Mouse (Mus musculus): ENCODE data around the gene Atg16l2.
A peak's percentile ranks its signal among the peaks of the same experiment; 100 is the strongest.

Atg16l2 gene

GRCm38 (mm10) chr7:101301881-101302456 lies at the start of gene Atg16l2:
TSS of gene Atg16l2 (minus strand) at chr7:101302251.
- DNase-seq = peak; percentile 93

DNA sequence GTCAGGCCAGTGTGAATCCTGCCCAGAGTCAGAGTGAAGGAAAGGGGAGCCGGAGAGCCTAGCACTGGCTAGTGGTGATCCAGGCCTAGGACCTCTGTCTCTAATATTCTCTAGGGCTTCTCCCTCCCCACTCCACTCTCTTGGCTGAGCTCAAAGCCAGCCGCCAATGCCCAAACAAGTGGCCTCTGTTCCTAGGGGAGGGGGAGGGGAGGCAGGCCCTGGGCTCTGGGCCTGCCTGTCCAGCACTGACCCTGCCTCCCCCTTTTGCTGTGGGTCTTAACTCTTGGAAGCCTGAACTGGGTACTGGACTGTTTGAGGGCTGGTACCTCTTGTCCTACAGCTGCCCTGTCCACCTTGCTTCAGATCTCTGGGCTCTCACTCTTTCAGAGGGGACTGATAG lies 47.8 kb upstream of the Atg16l2 start:
- no peak for DNase-seq

- no peak for DNase-seq
Observed at GRCm38 (mm10) chr7:101348312-101348711, 46.3 kb upstream of the Atg16l2 start.

DNA sequence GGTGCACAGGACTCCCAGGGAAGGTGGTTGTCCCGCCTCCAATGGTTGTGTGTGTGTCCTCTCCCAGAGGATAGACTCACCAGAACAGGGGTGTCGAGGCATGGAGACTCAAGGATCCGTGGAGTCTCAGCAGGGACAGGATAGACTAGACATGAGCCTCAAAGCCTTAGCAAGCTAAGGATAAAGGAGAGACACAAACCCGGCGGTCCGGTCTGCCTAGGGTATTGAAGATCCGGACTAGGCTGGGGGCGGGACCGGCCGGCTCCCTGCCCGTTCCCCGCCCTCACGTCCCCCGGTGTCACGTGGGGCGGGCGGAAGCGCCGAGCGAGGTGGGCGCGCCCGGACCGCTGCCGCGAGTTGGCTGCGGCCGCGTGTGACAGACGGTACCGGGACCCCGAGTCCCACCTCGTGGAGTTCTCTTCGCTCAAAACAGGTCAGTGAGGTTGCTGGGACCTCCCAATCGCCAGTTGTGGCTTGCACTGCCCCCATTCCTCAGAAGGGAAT lies 45.8 kb upstream of the Atg16l2 start, which contains the start of gene Arap1:
Gene Arap1, plus strand, starts transcription at position 301 of the 504 bp plus-strand sequence.
- DNase-seq = peak; percentile 72

DNA sequence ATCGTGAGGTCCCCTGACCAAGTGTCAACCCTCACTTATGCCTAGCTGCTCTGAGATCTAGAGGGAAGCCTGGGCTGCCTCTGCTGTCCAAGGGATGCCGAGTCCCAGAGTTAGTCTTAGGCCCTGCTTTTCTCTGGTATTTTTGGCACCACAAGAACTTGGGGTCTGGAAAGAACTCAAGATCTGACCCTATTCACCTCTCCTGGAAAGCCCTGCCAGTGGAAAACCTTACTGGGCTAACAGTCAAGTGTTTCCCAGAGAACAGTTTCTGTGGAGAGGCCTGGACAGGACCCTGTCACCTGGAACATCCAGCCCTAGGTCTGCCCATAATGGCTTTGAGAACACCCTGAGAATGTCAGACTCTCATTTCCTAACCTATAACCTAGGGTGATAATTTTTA lies 44.9 kb upstream of the Atg16l2 start:
- DNase-seq = no peak

DNA sequence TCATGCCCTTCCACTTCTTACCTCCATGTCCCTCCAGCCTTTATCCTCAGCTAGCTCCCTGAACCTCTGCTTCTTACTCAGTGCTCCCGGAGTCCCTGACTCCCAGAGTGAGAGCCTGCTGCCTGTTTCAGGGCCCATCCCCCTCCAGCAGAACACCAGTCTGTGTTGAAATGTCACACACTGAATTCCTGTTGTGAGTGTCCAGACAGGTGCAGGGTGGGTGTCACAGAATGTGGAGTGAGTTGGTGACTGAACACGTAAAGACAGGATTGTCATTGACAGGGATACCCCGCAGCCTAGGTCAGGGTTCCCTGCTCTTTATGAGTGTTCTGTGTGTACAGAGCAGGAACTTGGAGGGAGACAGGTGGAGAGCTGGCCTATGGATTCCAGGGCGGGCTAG lies 42.8 kb upstream of the Atg16l2 start:
- no peak for DNase-seq

GRCm38 (mm10) chr7:101343135-101343534 lies 41.1 kb upstream of the Atg16l2 start:
- no peak for DNase-seq

GRCm38 (mm10) chr7:101341405-101341804 lies 39.4 kb upstream of the Atg16l2 start:
- DNase-seq = no peak

DNA sequence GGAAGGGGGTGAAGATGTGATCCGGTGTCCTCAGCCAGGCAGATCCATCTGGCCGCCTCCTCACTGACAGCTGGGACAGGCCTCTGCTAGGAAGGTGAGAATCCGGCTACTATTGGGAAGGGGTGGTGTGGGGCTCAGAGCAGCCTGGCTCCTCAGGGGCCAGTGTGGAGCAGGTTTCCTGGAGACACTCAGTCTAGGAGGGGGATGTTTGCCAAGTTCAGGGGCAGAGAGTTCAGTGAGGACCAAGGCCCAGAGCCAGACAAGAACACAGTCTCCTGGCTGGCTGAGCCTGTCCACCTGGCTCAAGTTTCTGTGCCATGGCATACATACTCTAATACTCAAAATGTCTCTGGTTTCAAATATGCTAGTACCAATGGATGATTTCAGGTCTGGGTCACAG lies 35.4 kb upstream of the Atg16l2 start:
- DNase-seq = no peak

GRCm38 (mm10) chr7:101336686-101337085 lies 34.6 kb upstream of the Atg16l2 start:
- DNase-seq = no peak

DNA sequence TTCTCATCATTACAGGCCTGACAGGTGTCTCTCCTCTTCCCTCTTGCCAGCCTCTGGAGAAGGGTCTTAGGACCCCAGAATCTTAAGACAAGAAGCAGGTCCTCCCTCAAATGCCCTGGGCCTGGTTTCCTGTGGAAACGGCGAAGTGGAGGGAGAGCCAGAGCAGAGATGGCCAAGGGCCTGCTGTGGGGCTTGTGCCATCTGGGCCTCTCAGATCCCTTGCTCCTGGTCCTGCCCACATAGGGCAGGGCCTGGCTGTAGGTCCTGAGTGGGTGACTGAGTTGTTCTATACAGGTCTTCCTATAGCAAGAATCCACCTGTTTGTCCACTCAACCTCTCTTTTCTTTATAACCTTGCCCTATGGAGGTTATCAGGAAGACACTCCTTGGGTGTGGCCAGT lies 33.2 kb upstream of the Atg16l2 start:
- DNase-seq = no peak

DNA sequence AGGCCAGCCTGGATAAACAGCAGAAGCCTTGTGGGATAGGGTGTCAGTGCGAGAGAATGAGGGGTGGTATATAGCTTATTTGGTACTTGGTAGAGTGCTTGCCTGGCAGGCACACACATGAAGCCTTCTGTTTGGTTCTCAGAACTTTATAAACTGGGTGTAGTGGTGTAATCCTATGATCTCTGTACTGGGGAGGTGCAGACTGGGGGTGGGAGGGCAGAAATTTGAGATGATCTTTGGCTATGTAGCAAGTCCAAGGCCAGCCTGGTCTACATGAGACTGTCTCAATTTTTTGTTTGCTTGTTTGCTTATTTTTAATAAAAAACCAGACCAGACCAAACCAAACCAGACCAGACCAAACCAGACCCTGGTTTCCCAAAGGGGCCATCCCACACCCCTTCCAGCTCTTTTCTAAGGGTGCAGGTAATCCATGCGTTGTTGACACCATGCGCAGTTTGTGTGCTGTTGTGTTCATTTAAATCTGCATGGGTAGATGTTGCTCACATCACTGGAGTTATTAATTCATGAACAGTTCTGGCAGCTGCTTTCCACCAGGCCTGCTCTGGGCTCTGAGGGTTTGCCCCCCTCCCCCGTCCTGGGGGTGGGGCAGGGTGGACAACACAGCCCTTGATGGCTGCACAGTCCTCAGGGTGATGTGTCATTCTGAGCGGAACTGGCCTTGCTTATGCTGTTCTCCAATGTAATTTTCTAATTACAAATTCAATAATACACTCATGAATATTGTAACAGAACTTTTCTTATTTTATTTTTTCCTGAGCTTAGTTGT lies 30.2 kb upstream of the Atg16l2 start:
- no peak for DNase-seq

- DNase-seq = no peak
Observed at GRCm38 (mm10) chr7:101330841-101331173, 28.8 kb upstream of the Atg16l2 start.

- DNase-seq = no peak
Observed at GRCm38 (mm10) chr7:101330074-101330840, 28.2 kb upstream of the Atg16l2 start.

DNA sequence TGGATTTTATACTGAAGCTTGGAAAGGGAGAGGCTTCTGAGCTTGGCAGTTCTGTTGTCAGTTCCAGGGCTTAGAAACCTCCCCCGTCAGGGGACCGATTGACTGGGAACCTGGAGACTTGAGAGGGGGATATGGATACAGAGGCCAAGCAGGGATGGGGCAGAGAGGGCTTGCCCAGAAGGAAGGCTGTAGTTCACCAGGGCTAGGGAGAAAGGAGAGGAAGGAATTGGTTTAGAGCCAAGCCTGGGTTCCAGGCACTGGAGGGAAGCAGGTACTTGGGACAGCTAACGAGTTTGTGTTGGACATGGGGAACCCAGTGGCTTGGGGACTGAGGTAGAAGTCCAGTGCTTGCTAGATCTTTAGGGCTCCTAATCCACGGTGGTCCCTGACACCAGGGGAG lies 27.6 kb upstream of the Atg16l2 start:
- no peak for DNase-seq

DNA sequence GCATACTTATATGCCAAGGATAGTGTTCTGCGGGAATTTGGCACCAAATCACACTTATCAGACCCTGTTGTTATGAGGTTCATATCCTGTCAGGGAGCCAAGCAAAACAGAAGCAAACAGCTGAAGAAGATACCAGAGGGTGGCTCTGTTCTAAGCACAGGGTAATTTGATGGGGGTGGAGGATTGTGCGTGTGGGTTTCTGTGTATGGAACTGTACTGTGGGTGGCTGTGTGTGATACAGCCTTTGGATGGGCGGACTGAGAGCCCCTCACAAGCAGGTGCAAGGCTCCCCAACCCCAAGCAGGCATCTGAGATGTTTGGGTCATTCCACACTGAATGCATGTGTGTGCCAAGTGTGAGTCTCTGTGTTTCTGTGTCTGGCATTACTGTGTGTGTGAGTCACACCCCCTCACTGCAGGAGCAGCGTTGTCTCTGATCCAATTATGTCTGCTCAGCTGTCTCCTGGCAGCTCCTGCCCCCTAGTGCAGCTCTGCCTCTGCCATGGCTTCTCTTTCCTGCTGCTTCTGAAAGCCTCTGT lies 26.6 kb upstream of the Atg16l2 start:
- DNase-seq = no peak

DNA sequence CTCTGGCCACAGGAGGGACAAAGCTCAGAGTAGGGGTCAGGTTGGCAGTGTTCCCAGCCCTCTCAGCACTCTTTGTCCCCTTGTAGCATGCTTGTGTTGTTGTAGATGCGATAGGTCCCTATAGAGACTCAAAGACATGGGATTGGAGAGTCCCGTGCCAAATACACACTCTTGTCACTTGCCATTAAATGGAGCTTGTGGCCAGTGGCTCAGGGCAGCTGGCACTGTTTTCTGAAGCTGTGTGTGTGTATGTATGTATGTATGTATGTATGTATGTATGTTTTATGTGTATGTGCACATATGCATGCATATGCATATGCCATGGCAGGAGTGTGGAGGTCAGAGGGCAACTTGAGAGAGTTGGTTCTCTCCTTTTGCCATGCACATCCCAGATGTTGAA lies 25.7 kb upstream of the Atg16l2 start:
- no peak for DNase-seq

DNA sequence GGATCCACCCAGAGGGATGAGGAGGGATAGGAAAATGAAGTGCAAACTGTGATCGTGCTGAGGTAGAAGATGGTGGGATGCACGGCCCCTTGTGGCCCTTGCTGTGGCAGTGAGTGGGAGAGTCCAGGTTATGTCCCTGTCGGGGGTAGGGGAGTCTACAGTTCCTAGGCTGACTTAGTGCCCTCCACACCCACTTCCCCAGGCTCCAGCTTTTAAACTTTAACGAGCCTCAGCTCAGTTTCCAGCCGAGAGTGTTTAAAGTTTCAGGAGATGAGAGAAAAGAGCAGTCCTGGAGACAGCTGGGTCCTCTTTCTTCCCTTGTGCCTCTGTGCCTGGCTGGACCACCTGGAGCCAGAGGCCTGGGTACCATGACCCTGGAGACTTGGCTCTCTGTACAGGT lies 25.2 kb upstream of the Atg16l2 start:
- no peak for DNase-seq

DNA sequence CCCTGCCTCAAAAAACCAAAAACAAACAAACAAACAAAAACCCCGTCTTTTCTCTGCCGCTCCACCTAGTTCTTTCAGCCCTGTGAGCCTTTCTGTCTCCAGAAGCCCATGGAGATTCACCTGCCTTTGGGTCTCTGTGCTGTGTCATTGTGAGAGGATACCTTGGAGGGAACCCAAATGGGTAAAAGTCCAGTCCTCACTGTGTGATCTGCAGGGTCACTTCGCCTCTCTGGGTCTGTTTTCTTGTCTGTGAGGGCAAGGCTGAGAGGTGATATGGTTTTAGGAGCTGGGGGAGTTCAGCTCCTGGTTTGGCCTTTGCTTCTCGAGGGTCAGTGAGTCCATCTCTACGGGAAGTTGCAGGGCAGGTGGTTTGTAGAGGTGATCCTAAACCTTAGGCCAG lies 24.0 kb upstream of the Atg16l2 start:
- no peak for DNase-seq

DNA sequence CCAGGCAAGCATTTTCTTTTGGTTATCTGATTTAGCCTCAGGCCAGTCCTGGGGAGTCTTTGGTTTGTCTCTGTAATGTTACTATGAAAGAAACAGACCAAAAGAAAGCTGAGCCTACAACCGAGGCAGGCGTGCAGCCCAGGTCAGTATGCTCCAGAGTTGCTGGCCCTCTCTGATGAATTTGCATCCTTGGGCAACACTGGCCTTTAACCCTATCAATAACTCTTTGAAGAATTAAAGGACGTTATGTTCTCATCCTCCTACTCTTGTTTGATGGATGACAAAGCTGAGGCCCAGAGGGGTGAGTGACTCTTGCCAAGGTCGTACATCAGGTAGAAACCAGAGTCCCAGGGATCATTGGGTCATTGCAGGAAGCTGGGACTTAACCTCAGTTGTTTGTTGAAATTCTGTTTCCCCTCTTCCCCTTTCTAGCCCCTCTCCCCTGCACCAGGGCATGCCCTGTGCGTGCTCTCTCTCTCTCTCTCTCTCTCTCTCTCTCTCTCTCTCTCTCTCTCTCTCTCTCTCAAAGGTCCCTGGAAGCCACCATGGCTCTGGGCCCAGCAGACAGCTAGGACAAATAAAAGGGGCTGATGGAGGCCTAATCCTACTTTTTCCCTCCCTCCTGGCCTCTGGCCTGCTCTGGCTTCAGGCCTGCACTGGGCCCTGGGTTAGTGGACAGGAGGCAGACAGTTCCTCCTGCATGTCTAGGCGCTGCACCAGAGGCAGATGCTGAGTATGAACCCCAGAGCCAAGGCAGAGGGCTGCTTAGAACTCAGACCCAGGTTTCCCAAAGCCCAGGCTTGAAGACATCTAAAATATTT lies 22.3 kb upstream of the Atg16l2 start:
- no peak for DNase-seq

GRCm38 (mm10) chr7:101323141-101323594 lies 21.1 kb upstream of the Atg16l2 start:
- no peak for DNase-seq

- peak; percentile 48 for DNase-seq
Observed at GRCm38 (mm10) chr7:101321218-101321827, 19.3 kb upstream of the Atg16l2 start.

Data from lung, postnatal 14 days (tissue).